Mouse (Mus musculus): ENCODE data around the gene Slk.

The Slk gene

DNA sequence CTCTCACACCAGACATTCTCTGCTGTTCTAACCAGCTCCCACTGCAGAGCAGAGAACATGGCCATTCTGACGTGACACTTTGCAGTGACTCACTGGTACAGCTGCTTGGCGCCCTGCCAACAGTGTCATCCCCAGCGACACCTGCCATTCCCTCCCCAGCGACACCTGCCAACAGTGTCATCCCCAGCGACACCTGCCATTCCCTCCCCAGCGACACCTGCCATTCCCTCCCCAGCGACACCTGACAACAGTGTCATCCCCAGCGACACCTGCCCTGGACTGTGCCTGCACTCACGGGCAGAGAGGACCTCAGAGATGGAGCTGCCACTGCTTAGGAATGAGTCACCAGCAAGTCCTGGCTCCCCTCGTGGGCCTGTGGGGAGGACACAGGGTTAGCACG lies 75.4 kb downstream of the Slk start:
- no peak for DNase-seq

DNA sequence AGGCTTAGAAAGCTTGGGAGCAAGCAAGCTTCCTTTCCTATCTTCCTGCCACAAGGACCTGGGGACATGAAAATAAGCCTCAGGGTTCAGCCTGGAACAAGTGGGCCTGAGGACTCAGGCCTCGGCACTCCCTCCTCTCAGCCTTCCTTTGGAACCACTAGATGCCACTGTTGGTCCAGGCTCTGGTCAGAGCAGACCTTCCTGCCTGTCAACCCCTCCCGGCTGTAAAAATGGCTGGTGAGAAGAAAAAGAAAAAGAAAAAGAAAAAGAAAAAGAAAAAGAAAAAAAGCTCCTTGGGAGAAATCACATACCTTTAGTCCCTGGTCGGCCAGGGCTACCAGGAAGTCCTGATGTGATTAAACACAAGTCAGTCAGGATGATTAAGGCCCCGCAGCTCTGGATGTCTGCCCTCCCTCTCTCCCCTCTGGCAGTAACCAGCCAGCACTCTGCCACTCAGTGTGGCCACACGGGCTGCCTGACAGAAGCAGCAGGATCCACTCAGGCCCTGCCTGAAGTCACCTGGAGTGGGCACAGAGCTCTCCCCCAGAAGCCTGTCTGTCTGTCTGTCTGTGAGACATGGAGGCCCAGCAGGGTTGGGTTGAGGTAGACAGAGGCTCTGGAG lies 79.5 kb downstream of the Slk start:
- no peak for DNase-seq

GRCm38 (mm10) chr19:47659765-47660408 lies 80.4 kb downstream of the Slk start:
- DNase-seq, result no peak

DNA sequence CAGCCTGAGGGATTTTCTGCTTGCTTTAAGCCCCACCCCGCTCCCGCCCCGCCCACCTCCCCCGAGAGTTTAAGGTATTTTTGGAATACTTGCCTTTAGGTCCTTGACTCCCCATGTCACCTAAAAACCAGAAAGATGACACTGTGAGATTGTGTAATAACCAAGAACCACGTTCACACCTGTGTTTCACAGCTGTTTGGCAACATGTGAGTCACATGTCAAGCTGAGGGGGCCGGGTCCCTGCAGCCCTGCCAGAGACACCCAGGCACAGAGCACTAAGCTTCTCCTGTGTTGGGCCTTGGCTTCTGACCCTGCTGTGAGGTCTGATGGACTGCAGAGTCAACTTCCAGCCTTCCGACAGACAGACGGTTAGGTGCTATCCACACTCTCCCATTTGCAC lies 88.1 kb downstream of the Slk start:
- DNase-seq, result no peak

- DNase-seq, result no peak
Observed at GRCm38 (mm10) chr19:47668399-47668798, 88.9 kb downstream of the Slk start.

DNA sequence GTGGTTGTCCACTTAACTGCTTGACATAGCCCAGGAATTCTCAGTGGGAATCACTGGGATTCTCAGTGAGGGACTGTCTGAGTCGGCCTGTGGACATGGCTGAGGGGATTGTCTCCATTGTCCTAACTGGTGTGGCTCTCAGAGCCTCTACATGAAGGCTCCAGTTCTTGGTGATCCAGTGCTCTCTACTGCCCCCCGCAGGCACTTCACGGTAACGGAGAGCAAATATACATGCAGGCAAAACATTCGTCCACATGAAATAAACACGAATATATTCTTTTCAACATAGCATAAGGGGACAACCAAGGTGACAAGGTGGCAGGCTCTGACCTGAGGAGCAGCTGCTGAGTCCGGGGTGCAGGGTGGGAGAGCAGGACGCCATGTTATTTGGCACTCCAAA lies 94.9 kb downstream of the Slk start:
- no peak for DNase-seq

DNA sequence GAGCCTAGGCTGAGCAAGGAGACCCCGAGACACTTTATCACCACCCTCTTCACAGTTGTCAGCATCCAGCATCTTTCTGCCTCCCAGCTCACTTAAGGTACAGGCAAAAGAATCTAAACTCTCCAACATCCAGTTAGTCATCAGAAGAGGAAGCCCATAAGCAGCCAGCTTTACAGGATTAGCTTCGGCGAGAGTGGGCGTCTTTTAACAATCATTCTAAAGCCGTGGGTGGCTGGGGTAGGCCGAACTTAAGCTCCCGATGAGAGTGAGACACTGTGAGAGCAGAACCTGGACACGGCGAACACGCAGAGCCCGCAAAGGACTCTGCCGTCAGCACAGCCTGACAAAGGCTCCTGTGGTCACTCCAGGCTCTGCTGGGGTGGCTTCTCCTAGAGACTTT lies 99.2 kb downstream of the Slk start:
- DNase-seq, result no peak

GRCm38 (mm10) chr19:47689592-47689991 lies 110.1 kb downstream of the Slk start:
- no peak for DNase-seq

DNA sequence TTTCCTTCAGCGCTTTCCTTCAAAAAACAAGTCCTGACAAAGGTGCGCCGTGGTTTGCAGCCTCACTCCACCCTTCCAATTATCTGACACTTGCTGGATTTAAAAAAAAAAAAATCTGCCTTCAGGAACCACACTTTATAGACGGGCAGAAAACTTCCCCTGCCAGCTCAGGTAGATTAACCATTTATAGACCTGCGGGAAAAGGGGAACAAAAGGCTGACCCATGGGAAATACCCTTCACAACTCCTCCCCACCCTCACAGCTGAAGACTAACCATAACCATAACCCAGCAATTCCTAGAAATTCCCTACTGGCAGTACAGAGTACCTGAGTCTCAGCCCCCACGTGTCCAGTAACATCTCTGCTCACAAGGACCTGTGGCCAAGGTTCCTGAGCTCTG lies 112.5 kb downstream of the Slk start, which contains the start of gene Col17a1:
Gene Col17a1, minus strand, starts transcription at position 101 of the 400 bp plus-strand sequence.
- no peak for DNase-seq

Data from thymus, adult 18-20 months (tissue).